Mouse (Mus musculus): ENCODE measurements at regions not wholly inside any gene's neighbourhood (a gene's known extent, or its start where the extent isn't known, plus 50 kb on each side); places are given as distances from the start of the nearest gene placed in this dataset.

DNA sequence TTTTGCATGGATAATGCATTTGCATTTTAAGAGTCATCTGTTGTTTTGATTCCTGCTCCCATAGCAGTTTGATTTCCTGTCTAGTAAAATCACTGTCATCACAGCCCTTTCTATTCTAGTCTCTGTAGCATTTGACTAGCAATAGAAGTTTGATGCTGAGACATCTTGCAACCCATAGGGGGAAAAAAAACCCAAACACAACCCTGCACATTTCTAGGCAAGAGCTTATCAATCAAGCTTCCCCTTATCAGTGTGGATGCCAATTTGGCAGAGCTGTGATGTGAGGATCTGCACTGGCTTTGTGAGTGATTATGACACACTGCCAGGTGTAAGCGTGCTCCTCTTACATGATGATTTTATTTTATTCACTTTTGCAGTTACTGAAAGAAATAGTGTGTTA is 813.0 kb upstream of the Slc10a2 start:
- Histone ChIP-seq H3K27ac (ENCODE audit: insufficient read depth, low read depth, low read length) (no peak overlapping the region), H3K4me3 (ENCODE audit: insufficient read depth, low read depth, low read length) (no peak overlapping the region), H3K4me1 (ENCODE audit: control insufficient read depth, insufficient read depth, low read length) (no peaks in the 10 kb centered on the region)
- WGBS: 64% methylated on average over 1 of the region's 1 CpGs
- TF ChIP-seq CTCF (IDR thresholded peaks at IDR 0.05; ENCODE audit: insufficient read depth, low read depth, low read length) (no peak), POLR2A (IDR thresholded peaks at IDR 0.05; ENCODE audit: insufficient read depth, low read depth, low read length) (no peak)

Measured in olfactory bulb, adult 2 months (tissue).